Mouse (Mus musculus) c-Kit-positive CD71-positive TER-119-positive erythroid progenitor cells, embryonic 14.5 days (primary cell): ENCODE data around the gene Olfr470.
"Not testable (repeated sequence)": the region's sequence is repeated elsewhere in the genome, so short reads cannot be mapped to it uniquely, and the experiment has no call there.

Experiments
- DNase-seq: peaks from one replicate; pipeline ENCODE4 v3.0.0-alpha.2; 2013; ENCODE audit warnings: low spot score

The Olfr470 gene

DNA sequence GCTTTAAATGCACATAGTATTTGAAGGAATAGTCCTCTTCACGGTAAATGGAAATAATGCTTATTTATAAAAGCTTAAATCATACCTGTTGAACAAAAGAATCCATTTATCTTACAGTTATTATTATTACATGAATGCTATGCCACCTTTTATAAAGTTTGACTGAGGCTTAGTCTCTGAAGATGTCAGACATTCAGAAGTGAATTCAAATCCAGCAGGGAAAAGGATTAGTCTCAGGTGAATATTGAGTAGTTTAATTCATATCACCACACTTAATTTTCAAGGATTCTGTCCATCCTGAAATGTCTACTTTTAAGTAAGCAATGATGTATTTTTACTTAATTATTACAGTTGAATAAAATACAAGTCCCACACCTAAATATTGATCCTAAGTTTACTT is at the start of gene Olfr470:
Gene Olfr470, minus strand, starts transcription at position 101 of the 400 bp plus-strand sequence.
- not testable (repeated sequence) for DNase-seq

DNA sequence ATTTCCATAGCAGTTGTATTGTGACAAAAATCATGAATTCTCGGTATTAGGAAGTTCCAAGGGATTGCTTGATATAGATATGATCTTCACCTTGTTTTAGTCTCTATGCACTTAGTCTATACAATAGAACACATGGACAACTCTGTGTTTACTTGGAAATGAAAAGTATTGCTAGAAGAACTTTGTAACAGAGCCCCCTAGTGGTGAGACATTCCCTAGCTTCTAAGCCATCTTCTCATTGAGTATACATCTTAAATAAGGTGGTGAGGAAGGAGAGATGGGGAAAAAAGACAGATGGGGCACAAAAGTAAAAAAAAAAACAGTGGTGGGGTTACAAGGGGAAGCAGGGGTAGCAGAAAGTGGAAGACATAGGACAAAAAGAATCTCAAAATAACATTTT is 5.6 kb downstream of the Olfr470 start:
- DNase-seq = no peak

- DNase-seq = not testable (repeated sequence)
Measured at GRCm38 (mm10) chr7:107825441-107825840, 21.8 kb downstream of the Olfr470 start, which contains the start of gene Olfr469. Gene Olfr469 (minus strand): TSS chr7:107825541.

GRCm38 (mm10) chr7:107823867-107824266 is 23.4 kb downstream of the Olfr470 start:
- DNase-seq = not testable (repeated sequence)

DNA sequence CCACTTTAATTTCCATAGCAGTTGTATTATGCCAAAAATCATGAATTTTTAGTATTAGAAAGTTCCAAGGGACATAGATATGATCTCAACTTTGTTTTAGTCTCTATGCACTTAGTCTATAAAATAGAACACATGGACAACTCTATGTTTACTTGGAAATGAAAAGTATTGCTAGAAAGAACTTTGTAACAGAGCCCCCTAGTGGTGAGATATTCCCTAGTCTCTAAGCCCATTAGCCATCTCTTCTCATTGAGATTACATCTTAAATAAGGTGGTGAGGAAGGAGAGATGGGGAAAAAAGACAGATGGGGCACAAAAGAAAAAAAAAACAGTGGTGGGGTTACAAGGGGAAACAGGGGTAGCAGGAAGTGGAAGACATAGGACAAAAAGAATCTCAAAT is 27.8 kb downstream of the Olfr470 start:
- DNase-seq = no peak

- no peak for DNase-seq
Measured at GRCm38 (mm10) chr7:107811963-107812362, 35.3 kb downstream of the Olfr470 start, which contains the start of gene Olfr467. Gene Olfr467 (plus strand): TSS chr7:107812263.

DNA sequence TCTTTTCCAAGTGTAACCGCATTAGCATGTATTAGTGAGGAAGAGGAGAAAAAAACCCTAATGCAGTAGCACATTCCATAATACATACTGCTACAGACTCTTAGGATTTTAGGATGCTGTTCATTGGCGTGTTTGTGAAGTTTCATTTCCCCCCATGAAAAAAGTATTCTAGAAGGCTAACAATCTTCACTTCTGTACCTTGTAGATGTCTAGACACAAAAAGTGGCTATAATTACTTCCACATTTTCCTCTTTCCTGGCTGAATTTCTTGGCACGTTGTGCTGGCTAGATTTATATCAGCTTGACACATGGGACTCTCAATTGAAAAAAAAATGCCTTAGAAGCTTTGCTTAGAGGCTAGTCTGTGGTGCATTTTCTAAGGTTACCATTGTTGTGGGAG is 45.2 kb downstream of the Olfr470 start:
- DNase-seq = no peak

DNA sequence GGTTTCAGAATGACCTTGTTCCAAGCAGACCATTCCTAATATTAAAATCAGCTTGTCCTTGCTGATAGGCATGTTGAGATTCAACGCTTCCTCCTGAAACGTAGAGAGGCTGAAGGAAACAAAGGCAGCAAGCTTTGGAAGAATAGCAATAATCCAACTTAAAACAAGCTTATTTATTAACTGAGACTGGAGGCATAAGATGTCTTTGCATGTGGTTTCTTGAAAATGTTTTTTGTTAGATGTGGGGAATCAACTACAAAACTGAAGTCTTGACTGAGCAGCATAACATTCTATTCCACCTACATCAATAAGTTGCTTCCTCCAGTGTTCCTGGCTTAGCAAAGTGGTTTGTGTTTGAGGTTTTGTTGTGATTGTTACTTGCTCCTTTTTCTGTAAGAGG is 46.2 kb downstream of the Olfr470 start, which contains the start of gene Ovch2:
Gene Ovch2, minus strand, starts transcription at position 101 of the 400 bp plus-strand sequence.
- no peak for DNase-seq

DNA sequence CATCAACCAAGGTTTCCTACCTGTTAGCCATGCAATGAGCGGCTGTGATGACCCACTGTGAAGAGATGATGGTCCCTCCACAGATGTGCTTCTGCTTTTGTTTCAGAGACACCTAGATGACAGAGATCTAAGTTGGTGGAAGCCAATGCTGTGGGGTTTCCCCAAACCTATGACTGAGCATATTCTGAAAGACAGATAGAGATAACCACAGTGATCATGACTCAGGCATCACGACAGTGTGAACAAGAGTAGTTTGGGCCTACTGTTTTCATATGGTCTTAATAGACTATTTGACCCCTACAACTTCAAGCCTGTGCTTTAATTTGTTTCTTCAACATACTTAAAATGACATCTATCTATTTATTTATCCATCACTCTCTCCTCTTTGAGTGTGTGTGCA is 50.8 kb downstream of the Olfr470 start:
- no peak for DNase-seq
